Mouse (Mus musculus) stomach, postnatal 0 days (tissue): ENCODE measurements around the gene Opalin. TPM values are rescaled to one million over a fixed set of nuclear protein-coding genes. Genes with fewer than 3 reads are reported as not detected.

Experiments
- ATAC-seq: fragments of 200-750 bp; cut with Nextera tagmentation; 2 replicates; pipeline ENCODE4 v1.8.0; 2017; ENCODE audit not compliant: low FRiP score, low TSS enrichment
- DNase-seq: peaks from one replicate; pipeline ENCODE4 v3.0.0-alpha.2; 2016; ENCODE audit warnings: low spot score
- H3K27ac ChIP-seq: fragments of 300-500 bp; sonication (generic); replicated peaks from 2 replicates; pipeline ENCODE4 v1.5.1; 2014; ENCODE audit warnings: mild to moderate bottlenecking, control low read depth
- H3K27me3 ChIP-seq: fragments of 300-500 bp; sonication (generic); 2 replicates; pipeline ENCODE4 v1.6.1; 2014; ENCODE audit warnings: low read length; ENCODE audit not compliant: control insufficient read depth, insufficient read depth
- H3K36me3 ChIP-seq: fragments of 300-500 bp; sonication (generic); 2 replicates; pipeline ENCODE4 v1.6.1; 2014; ENCODE audit warnings: low read length, mixed read lengths; ENCODE audit not compliant: control insufficient read depth, insufficient read depth
- H3K4me1 ChIP-seq: fragments of 300-500 bp; sonication (generic); replicated peaks from 2 replicates; pipeline ENCODE4 v1.6.1; 2014; ENCODE audit warnings: antibody characterized with exemption; ENCODE audit not compliant: control insufficient read depth, insufficient read depth
- H3K4me2 ChIP-seq: fragments of 300-500 bp; sonication (generic); replicated peaks from 2 replicates; pipeline ENCODE4 v1.6.1; 2014; ENCODE audit warnings: low read depth, mild to moderate bottlenecking, control low read depth, moderate library complexity
- H3K4me3 ChIP-seq: fragments of 300-500 bp; sonication (generic); 2 replicates; pipeline ENCODE4 v1.5.1; 2014; ENCODE audit warnings: low read depth, low read length, control low read depth
- H3K9ac ChIP-seq: fragments of 300-500 bp; sonication (generic); 2 replicates; pipeline ENCODE4 v1.6.1; 2014; ENCODE audit warnings: mild to moderate bottlenecking, low read length, control low read depth, mixed read lengths
- H3K9me3 ChIP-seq: fragments of 300-500 bp; sonication (generic); 2 replicates; pipeline ENCODE4 v1.6.1; 2016; ENCODE audit warnings: low read length; ENCODE audit not compliant: control insufficient read depth
- CTCF ChIP-seq: IDR thresholded peaks from 2 replicates; pipeline ENCODE4 v1.5.1; 2016; ENCODE audit warnings: antibody characterized with exemption, low read depth, mild to moderate bottlenecking, moderate library complexity
- EP300 ChIP-seq: optimal IDR thresholded peaks from 2 replicates; pipeline ENCODE3; 2016; ENCODE audit warnings: antibody characterized with exemption
- WGBS: fragments of 180-500 bp; shearing (Covaris S2); extraction: QIAGEN DNeasy Blood & Tissue Kit; methylation state at CpG from one replicate; pipeline ENCODE4 v1.1.7; 2014; 5-methylcytosine and 5-hydroxymethylcytosine counted together
- polyA plus RNA-seq: library from polyadenylated mRNA; unstranded; fragments of >200 nt; fragmentation: Nextera tagmentation; extraction: Ambion mirVana; gene quantifications from 2 replicates; pipeline ENCODE4 v1.2.1, GENCODE M21; 2015

Gene Opalin
- polyA plus RNA-seq, 1 experiment from 2014 or later: not detected

- H3K36me3 ChIP-seq: no peaks in the 10 kb centered on the region
- H3K4me3 ChIP-seq: no peak overlapping the region
- H3K4me2 ChIP-seq: no peak overlapping the region
These were observed 11.6 kb upstream of the Opalin start for GRCm38 (mm10) chr19:41088491-41088890.

DNA sequence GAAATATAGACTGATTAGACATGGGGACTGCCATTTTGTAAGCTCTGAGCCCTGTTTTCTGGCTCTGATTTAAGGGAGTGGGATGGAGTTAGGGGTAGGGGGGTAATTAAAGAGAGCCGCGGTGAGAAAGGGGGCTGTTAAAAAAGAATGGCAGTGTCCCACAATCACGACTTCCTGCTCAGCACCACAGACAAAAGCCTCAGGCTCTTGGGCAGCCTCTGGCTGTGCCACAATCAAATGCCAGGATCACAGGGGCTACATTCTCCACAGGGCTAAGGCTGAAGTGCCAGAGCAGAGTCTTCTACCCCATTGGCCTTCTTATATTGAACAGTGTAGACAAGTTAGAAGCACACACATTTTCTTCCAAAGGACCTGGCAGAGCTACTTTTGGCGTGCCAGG is 11.0 kb upstream of the Opalin start:
- H3K27me3 ChIP-seq: no peaks in the 10 kb centered on the region
- H3K9me3 ChIP-seq: no peaks in the 10 kb centered on the region
- no peak for DNase-seq
- H3K27ac ChIP-seq: no peak overlapping the region
- no peak overlapping the region for H3K4me2 ChIP-seq
- TF ChIP-seq EP300 (no peak), CTCF (no peak)
- no peak for ATAC-seq
- no peak overlapping the region for H3K4me3 ChIP-seq
- no peak overlapping the region for H3K9ac ChIP-seq
- WGBS: 61% methylated on average over 4 of the region's 4 CpGs
- H3K36me3 ChIP-seq: no peaks in the 10 kb centered on the region
- H3K4me1 ChIP-seq: no peaks in the 10 kb centered on the region

More at GRCm38 (mm10) chr19:41088491-41088890, 11.6 kb upstream of the Opalin start:
- H3K9ac ChIP-seq: no peak overlapping the region
- 35% methylated on average over 18 of the region's 18 CpGs for WGBS
- TF ChIP-seq CTCF (no peak), EP300 (no peak)
- no peaks in the 10 kb centered on the region for H3K9me3 ChIP-seq
- no peaks in the 10 kb centered on the region for H3K27me3 ChIP-seq
- no peak overlapping the region for H3K27ac ChIP-seq
- DNase-seq: no peak
- no peak for ATAC-seq
- H3K4me1 ChIP-seq: no peaks in the 10 kb centered on the region

DNA sequence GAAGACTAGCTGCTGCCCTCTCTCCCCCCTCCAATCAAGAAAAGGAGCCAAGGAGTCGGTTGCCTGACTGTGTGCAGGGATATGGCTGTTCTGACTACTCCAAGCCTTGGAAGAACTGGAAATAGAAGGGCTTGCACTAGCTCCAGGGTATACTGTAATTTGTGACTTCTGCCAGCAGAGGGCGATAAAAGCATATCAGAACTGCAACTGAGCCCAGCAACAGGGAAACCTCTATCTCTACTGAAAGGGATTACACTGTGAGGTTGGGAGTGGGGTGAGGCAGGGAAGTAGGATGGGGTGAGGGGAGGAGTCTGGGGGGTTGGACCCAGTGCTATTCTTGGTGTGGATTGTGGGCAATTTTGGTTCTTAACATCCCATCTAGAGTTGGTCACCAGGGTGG is 9.8 kb upstream of the Opalin start:
- WGBS: 13% methylated on average over 2 of the region's 2 CpGs
- no peaks in the 10 kb centered on the region for H3K27me3 ChIP-seq
- H3K9ac ChIP-seq: no peak overlapping the region
- H3K36me3 ChIP-seq: no peaks in the 10 kb centered on the region
- no peak overlapping the region for H3K4me3 ChIP-seq
- H3K4me2 ChIP-seq: no peak overlapping the region
- peak; percentile 67 for DNase-seq
- ATAC-seq: peak; percentile 42; the same call in 1 of the 2 replicates
- peak; percentile 90 for TF ChIP-seq CTCF
- no peak for TF ChIP-seq EP300
- H3K9me3 ChIP-seq: no peaks in the 10 kb centered on the region
- no peaks in the 10 kb centered on the region for H3K4me1 ChIP-seq
- H3K27ac ChIP-seq: no peak overlapping the region

DNA sequence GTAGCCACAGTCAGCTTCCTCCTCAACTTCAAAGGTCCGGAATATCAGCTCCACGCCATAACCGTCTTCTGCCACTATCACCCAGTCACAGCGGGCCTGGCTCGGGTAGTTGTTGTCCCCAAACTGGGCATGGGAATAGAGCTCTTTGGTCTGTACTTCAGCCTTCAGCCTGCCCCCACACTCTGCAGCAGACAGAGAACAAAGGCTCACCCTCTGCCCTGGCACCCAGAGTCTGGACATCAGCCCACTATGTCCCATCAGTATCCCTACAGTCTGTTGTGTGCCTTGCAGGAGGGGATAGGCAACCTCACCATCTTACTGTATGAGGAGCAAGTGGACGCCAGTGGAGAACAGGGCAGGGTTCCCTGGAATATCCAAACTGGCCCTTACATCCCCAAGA is 9.4 kb upstream of the Opalin start:
- no peaks in the 10 kb centered on the region for H3K4me1 ChIP-seq
- no peaks in the 10 kb centered on the region for H3K9me3 ChIP-seq
- H3K4me2 ChIP-seq: no peak overlapping the region
- no peaks in the 10 kb centered on the region for H3K27me3 ChIP-seq
- H3K36me3 ChIP-seq: no peaks in the 10 kb centered on the region
- DNase-seq (no peak), ATAC-seq (no peak)
- WGBS: 81% methylated on average over 6 of the region's 6 CpGs
- H3K4me3 ChIP-seq: no peak overlapping the region
- H3K27ac ChIP-seq: no peak overlapping the region
- H3K9ac ChIP-seq: no peak overlapping the region
- TF ChIP-seq CTCF (no peak), EP300 (no peak)

- H3K9ac ChIP-seq: no peak overlapping the region
- H3K27me3 ChIP-seq: no peaks in the 10 kb centered on the region
- H3K4me2 ChIP-seq: no peak overlapping the region
- H3K4me1 ChIP-seq: no peaks in the 10 kb centered on the region
- WGBS: 89% methylated on average over 14 of the region's 14 CpGs
- H3K36me3 ChIP-seq: no peaks in the 10 kb centered on the region
- no peak for ATAC-seq
- TF ChIP-seq CTCF (no peak), EP300 (no peak)
- no peak for DNase-seq
- H3K27ac ChIP-seq: no peak overlapping the region
- no peaks in the 10 kb centered on the region for H3K9me3 ChIP-seq
- no peak overlapping the region for H3K4me3 ChIP-seq
These were observed 6.7 kb upstream of the Opalin start for GRCm38 (mm10) chr19:41083646-41084045.

DNA sequence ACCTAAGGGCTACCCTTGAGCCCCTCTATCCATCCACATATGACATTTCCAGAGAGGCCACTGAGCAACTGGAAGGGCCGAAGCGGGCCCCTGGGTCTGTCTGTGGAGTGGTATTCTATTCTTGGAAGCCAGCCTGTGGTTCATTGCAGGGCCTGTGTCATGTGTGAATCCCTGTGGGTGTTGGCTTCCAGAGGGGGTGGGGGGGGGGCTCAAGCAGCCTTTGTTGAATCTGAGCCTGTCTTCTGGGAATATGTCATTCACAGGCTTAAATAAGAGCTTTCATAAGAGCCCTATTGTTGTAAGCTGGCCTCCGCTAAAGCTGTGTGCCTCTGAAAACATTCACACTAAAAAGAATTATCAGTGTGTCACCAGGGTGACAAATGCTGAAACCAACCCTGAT is 4.7 kb upstream of the Opalin start:
- no peak for DNase-seq
- no peaks in the 10 kb centered on the region for H3K4me1 ChIP-seq
- no peak overlapping the region for H3K27ac ChIP-seq
- TF ChIP-seq CTCF (no peak), EP300 (no peak)
- no peak for ATAC-seq
- no peak overlapping the region for H3K9ac ChIP-seq
- H3K9me3 ChIP-seq: no peaks in the 10 kb centered on the region
- H3K4me2 ChIP-seq: no peak overlapping the region
- H3K36me3 ChIP-seq: no peaks in the 10 kb centered on the region
- no peaks in the 10 kb centered on the region for H3K27me3 ChIP-seq
- H3K4me3 ChIP-seq: no peak overlapping the region
- WGBS: 68% methylated on average over 3 of the region's 3 CpGs
